Mouse (Mus musculus) limb, embryonic 13.5 days (tissue): ENCODE data around the gene Mapk10. TPM values are rescaled to one million over a fixed set of nuclear protein-coding genes. Genes with fewer than 3 reads are reported as not detected.

Experiments
- ATAC-seq: fragments of 200-750 bp; cut with Nextera tagmentation; 2 replicates; pipeline ENCODE4 v1.8.0; 2017; ENCODE audit warnings: low read depth, moderate number of reproducible peaks, moderate TSS enrichment; ENCODE audit not compliant: low FRiP score
- H3K27ac ChIP-seq: fragments of 300-500 bp; sonication (generic); 2 replicates; pipeline ENCODE4 v1.5.1; 2015; ENCODE audit warnings: inconsistent platforms, mild to moderate bottlenecking, moderate library complexity
- H3K27me3 ChIP-seq: fragments of 300-500 bp; sonication (generic); 2 replicates; pipeline ENCODE4 v1.6.1; 2015; ENCODE audit warnings: mild to moderate bottlenecking, inconsistent platforms
- H3K36me3 ChIP-seq: fragments of 300-500 bp; sonication (generic); 2 replicates; pipeline ENCODE4 v1.6.1; 2015; ENCODE audit warnings: inconsistent platforms, mild to moderate bottlenecking, moderate library complexity
- H3K4me1 ChIP-seq: fragments of 300-500 bp; sonication (generic); 2 replicates; pipeline ENCODE4 v1.6.1; 2015; ENCODE audit warnings: inconsistent platforms
- H3K4me2 ChIP-seq: fragments of 300-500 bp; sonication (generic); replicated peaks from 2 replicates; pipeline ENCODE4 v1.6.1; 2015; ENCODE audit warnings: inconsistent platforms, mild to moderate bottlenecking, moderate library complexity
- H3K4me3 ChIP-seq: fragments of 300-500 bp; sonication (generic); 2 replicates; pipeline ENCODE4 v1.5.1; 2015; ENCODE audit warnings: moderate library complexity, mild to moderate bottlenecking, inconsistent platforms
- H3K9ac ChIP-seq: fragments of 300-500 bp; sonication (generic); 2 replicates; pipeline ENCODE4 v1.6.1; 2015; ENCODE audit warnings: mild to moderate bottlenecking, inconsistent platforms
- H3K9me3 ChIP-seq: fragments of 300-500 bp; sonication (generic); 2 replicates; pipeline ENCODE4 v1.6.1; 2016; ENCODE audit warnings: inconsistent platforms
- WGBS: fragments of 180-500 bp; shearing (Covaris S2); methylation state at CpG from one replicate; pipeline ENCODE4 v1.1.7; 2015; 5-methylcytosine and 5-hydroxymethylcytosine counted together
- polyA plus RNA-seq: library from polyadenylated mRNA; unstranded; fragments of >200 nt; fragmentation: Nextera tagmentation; extraction: Ambion mirVana; gene quantifications from 2 replicates; pipeline ENCODE4 v1.2.1, GENCODE M21; 2015

Gene Mapk10
- polyA plus RNA-seq, 1 experiment from 2014 or later = 0.84 TPM

DNA sequence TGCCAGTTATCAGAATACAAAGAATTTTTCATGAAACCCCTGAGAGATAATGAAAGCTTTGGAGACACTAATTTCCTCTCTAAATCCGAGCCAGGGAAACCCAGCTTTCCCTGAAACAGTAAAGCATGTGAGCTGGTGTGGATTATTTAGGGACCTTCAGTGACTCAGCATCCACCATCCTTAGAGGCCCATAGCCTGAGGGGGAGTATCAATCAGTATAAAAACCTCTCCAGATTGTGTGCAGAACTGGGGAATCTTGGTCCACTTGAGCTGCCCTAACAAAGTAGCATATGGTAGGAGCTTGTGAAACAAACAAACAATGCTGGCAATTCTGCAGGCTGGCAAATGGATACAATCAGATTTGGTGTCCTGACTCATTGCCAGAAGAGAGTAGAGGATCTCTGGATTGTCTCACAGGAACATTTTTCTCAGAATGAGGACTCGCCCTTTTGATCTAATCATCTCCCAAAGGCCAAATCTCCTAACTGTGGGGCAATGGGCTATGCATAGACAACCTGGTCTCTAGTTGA is 13.3 kb downstream of the Mapk10 start:
- H3K9ac ChIP-seq = no peak overlapping the region
- H3K9me3 ChIP-seq = no peaks in the 10 kb centered on the region
- H3K4me3 ChIP-seq = no peak overlapping the region
- 58% methylated on average over 2 of the region's 2 CpGs for WGBS
- H3K36me3 ChIP-seq = no peaks in the 10 kb centered on the region
- no peaks in the 10 kb centered on the region for H3K4me1 ChIP-seq
- no peaks in the 10 kb centered on the region for H3K27me3 ChIP-seq
- ATAC-seq = no peak
- no peak overlapping the region for H3K27ac ChIP-seq
- H3K4me2 ChIP-seq = no peak overlapping the region

- Histone ChIP-seq H3K4me1 (no peaks in the 10 kb centered on the region), H3K27me3 (no peaks in the 10 kb centered on the region), H3K27ac (no peak overlapping the region), H3K9me3 (no peaks in the 10 kb centered on the region), H3K36me3 (no peaks in the 10 kb centered on the region), H3K4me2 (no peak overlapping the region), H3K9ac (no peak overlapping the region), H3K4me3 (no peak overlapping the region)
- no peak for ATAC-seq
- WGBS = 77% methylated on average over 6 of the region's 6 CpGs
These were observed 16.6 kb downstream of the Mapk10 start for GRCm38 (mm10) chr5:103194549-103194948.

DNA sequence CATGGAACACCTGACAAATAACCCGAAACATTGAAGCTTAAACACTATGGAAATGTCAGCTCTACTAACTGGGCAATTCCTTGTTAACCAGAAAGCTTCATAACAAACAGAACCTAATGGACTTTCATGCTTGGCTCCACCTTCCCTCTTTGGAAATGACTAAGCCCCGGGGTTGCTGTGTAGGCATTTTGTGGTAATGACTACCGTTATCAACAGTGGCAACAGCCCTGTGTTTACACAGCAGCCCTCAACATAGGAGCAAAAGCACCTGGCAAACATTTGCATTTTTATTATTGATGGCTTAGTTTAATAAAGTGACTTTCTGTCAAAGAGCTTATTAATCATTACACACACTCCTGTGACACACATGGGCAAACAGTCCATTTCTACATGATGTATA is 17.4 kb downstream of the Mapk10 start:
- Histone ChIP-seq H3K36me3 (no peaks in the 10 kb centered on the region), H3K4me3 (no peak overlapping the region), H3K27me3 (no peaks in the 10 kb centered on the region), H3K4me2 (no peak overlapping the region), H3K4me1 (no peaks in the 10 kb centered on the region), H3K9me3 (no peaks in the 10 kb centered on the region), H3K9ac (no peak overlapping the region), H3K27ac (no peak overlapping the region)
- no peak for ATAC-seq
- WGBS = 71% methylated on average over 3 of the region's 3 CpGs

GRCm38 (mm10) chr5:103191577-103191976 is 19.6 kb downstream of the Mapk10 start:
- Histone ChIP-seq H3K9me3 (no peaks in the 10 kb centered on the region), H3K4me3 (no peak overlapping the region), H3K4me2 (no peak overlapping the region), H3K36me3 (no peaks in the 10 kb centered on the region), H3K27me3 (no peaks in the 10 kb centered on the region), H3K27ac (no peak overlapping the region), H3K4me1 (no peaks in the 10 kb centered on the region), H3K9ac (no peak overlapping the region)
- no peak for ATAC-seq
- WGBS = 30% methylated on average over 4 of the region's 4 CpGs

- no peak overlapping the region for H3K9ac ChIP-seq
- H3K4me3 ChIP-seq = no peak overlapping the region
- no peak overlapping the region for H3K4me2 ChIP-seq
- H3K9me3 ChIP-seq = no peaks in the 10 kb centered on the region
- H3K4me1 ChIP-seq = no peaks in the 10 kb centered on the region
- no peaks in the 10 kb centered on the region for H3K27me3 ChIP-seq
- WGBS = 92% methylated on average over 1 of the region's 1 CpGs
- H3K36me3 ChIP-seq = no peaks in the 10 kb centered on the region
- H3K27ac ChIP-seq = no peak overlapping the region
- no peak for ATAC-seq
These were observed 26.9 kb downstream of the Mapk10 start for GRCm38 (mm10) chr5:103184256-103184655.

DNA sequence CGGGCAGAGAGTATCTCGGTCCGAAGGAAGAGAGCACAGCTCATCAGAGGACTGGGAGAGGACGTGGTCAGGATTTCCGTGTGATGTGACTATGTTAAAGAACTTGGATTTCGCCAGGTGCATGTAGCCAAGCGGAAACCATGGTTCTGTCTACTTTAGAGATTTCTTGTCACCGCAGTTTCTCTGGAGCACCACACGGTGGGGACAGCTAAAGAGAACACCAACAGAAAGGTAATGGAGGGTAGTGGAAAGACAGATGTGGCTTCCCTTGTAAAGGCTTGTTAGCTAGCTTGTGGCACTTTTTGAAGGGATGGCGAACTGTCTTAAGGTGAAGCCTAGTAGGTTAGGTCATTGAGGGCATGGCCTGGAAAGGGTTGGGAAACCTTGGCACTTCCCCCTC is 29.5 kb downstream of the Mapk10 start:
- no peaks in the 10 kb centered on the region for H3K36me3 ChIP-seq
- H3K4me3 ChIP-seq = no peak overlapping the region
- H3K4me2 ChIP-seq = no peak overlapping the region
- H3K4me1 ChIP-seq = 0 out of 2 replicates have a peak, but pooled peaks cover 3% of the 10 kb centered on the region
- ATAC-seq = no peak
- no peak overlapping the region for H3K27ac ChIP-seq
- H3K9ac ChIP-seq = no peak overlapping the region
- H3K9me3 ChIP-seq = no peaks in the 10 kb centered on the region
- H3K27me3 ChIP-seq = no peaks in the 10 kb centered on the region
- 89% methylated on average over 10 of the region's 10 CpGs for WGBS

GRCm38 (mm10) chr5:103177010-103177409 is 34.1 kb downstream of the Mapk10 start:
- ATAC-seq = no peak
- no peak overlapping the region for H3K4me2 ChIP-seq
- no peaks in the 10 kb centered on the region for H3K9me3 ChIP-seq
- H3K4me1 ChIP-seq = 0 out of 2 replicates have a peak, but pooled peaks cover 3% of the 10 kb centered on the region
- H3K27me3 ChIP-seq = no peaks in the 10 kb centered on the region
- H3K36me3 ChIP-seq = no peaks in the 10 kb centered on the region
- H3K4me3 ChIP-seq = no peak overlapping the region
- WGBS = 34% methylated on average over 5 of the region's 5 CpGs
- no peak overlapping the region for H3K27ac ChIP-seq
- H3K9ac ChIP-seq = no peak overlapping the region

DNA sequence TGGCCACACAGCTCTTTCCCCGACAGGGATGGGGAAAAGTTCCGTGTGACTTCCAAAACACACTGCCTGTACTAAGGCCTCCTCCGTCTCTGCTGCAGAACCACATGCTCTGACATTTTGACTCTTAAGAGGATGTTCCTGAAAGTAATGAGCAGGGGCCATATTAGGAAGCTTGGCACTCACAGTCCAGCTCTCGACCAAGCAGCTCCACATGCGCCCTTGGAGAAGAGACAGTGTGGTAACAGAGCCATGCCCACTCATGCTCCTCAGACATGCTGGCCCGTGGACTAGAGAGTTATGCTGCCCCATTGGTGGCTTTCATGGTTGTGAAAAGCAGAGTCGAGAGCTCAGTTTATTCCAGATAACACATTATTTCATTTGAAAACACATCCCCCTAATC is 35.1 kb downstream of the Mapk10 start:
- no peaks in the 10 kb centered on the region for H3K9me3 ChIP-seq
- no peaks in the 10 kb centered on the region for H3K36me3 ChIP-seq
- WGBS = 88% methylated on average over 7 of the region's 7 CpGs
- H3K27me3 ChIP-seq = no peaks in the 10 kb centered on the region
- 0 out of 2 replicates have a peak, but pooled peaks cover 3% of the 10 kb centered on the region for H3K4me1 ChIP-seq
- ATAC-seq = no peak
- H3K9ac ChIP-seq = no peak overlapping the region
- H3K4me3 ChIP-seq = no peak overlapping the region
- H3K27ac ChIP-seq = no peak overlapping the region
- no peak overlapping the region for H3K4me2 ChIP-seq

GRCm38 (mm10) chr5:103174607-103175006 is 36.5 kb downstream of the Mapk10 start:
- 0 out of 2 replicates have a peak, but pooled peaks cover 3% of the 10 kb centered on the region for H3K4me1 ChIP-seq
- no peak for ATAC-seq
- no peaks in the 10 kb centered on the region for H3K36me3 ChIP-seq
- WGBS = 70% methylated on average over 7 of the region's 7 CpGs
- peaks cover 4% of the 10 kb centered on the region; the same call in 1 of the 2 replicates for H3K9me3 ChIP-seq
- no peak overlapping the region for H3K4me3 ChIP-seq
- no peak overlapping the region for H3K27ac ChIP-seq
- no peak overlapping the region for H3K9ac ChIP-seq
- H3K4me2 ChIP-seq = no peak overlapping the region
- no peaks in the 10 kb centered on the region for H3K27me3 ChIP-seq

GRCm38 (mm10) chr5:103171207-103171606 is 39.9 kb downstream of the Mapk10 start:
- H3K27me3 ChIP-seq = no peaks in the 10 kb centered on the region
- H3K4me3 ChIP-seq = no peak overlapping the region
- H3K9ac ChIP-seq = no peak overlapping the region
- H3K9me3 ChIP-seq = peaks cover 6% of the 10 kb centered on the region; the same call in 1 of the 2 replicates
- ATAC-seq = no peak
- no peaks in the 10 kb centered on the region for H3K4me1 ChIP-seq
- H3K27ac ChIP-seq = no peak overlapping the region
- H3K4me2 ChIP-seq = no peak overlapping the region
- H3K36me3 ChIP-seq = no peaks in the 10 kb centered on the region
- 88% methylated on average over 3 of the region's 3 CpGs for WGBS

DNA sequence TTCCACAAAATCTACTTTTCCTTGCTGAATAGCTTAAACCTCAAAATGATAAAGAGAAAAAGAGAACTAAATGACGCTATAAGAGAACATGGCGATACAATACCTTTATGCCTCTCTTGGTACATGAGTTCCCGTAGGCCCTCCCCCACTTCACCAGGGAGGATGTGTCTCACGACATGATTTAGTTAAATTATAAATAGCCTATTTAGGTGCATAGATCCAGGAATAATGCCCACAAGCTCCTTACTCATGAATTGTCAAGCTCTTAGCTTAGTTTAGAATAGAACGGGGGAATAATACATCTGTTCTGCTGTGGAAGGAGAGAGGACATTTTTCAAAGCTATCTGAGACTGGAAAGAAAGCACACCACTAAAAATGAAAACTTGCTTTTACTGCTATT is 43.8 kb downstream of the Mapk10 start:
- H3K4me3 ChIP-seq = no peak overlapping the region
- no peak overlapping the region for H3K4me2 ChIP-seq
- no peak overlapping the region for H3K27ac ChIP-seq
- ATAC-seq = no peak
- WGBS = 88% methylated on average over 5 of the region's 5 CpGs
- peaks cover 6% of the 10 kb centered on the region; the same call in 1 of the 2 replicates for H3K9me3 ChIP-seq
- H3K27me3 ChIP-seq = no peaks in the 10 kb centered on the region
- H3K9ac ChIP-seq = no peak overlapping the region
- no peaks in the 10 kb centered on the region for H3K4me1 ChIP-seq
- no peaks in the 10 kb centered on the region for H3K36me3 ChIP-seq

GRCm38 (mm10) chr5:103166755-103167154 is 44.4 kb downstream of the Mapk10 start:
- WGBS = 77% methylated on average over 2 of the region's 2 CpGs
- no peak overlapping the region for H3K27ac ChIP-seq
- no peaks in the 10 kb centered on the region for H3K36me3 ChIP-seq

DNA sequence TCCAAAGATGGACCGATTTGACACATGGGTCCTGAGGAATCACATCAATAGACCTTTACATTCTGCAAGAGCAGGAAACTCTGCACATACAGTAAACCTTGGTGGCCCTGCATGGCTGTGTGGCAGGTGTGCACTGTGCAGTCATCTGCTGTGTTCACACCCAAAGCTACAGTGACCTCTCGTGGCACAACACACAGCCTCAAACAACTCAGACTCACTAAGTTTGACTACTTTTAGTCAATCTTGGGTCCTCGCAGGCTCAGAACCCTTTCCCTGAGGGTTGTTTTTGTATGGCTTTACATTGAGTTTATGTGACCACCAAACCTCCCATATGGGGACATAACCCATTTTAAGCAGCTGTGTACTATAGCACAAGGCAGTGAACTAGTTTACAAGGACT is 47.1 kb downstream of the Mapk10 start:
- H3K4me2 ChIP-seq = no peak overlapping the region
- 0 out of 2 replicates have a peak, but pooled peaks cover 4% of the 10 kb centered on the region for H3K4me1 ChIP-seq
- 84% methylated on average over 3 of the region's 3 CpGs for WGBS
- H3K27me3 ChIP-seq = no peaks in the 10 kb centered on the region
- no peak for ATAC-seq
- no peak overlapping the region for H3K27ac ChIP-seq
- H3K9ac ChIP-seq = no peak overlapping the region
- no peaks in the 10 kb centered on the region for H3K36me3 ChIP-seq
- no peak overlapping the region for H3K4me3 ChIP-seq
- no peaks in the 10 kb centered on the region for H3K9me3 ChIP-seq

More at GRCm38 (mm10) chr5:103166755-103167154, 44.4 kb downstream of the Mapk10 start:
- ATAC-seq = no peak
- H3K9ac ChIP-seq = no peak overlapping the region
- no peak overlapping the region for H3K4me3 ChIP-seq
- no peaks in the 10 kb centered on the region for H3K27me3 ChIP-seq
- no peaks in the 10 kb centered on the region for H3K4me1 ChIP-seq
- H3K4me2 ChIP-seq = no peak overlapping the region
- peaks cover 6% of the 10 kb centered on the region; the same call in 1 of the 2 replicates for H3K9me3 ChIP-seq
